Mouse (Mus musculus): ENCODE results near the gene Rxrg. TPM values are rescaled to one million over a fixed set of nuclear protein-coding genes. Genes with fewer than 3 reads are reported as not detected.

Gene Rxrg
- polyA plus RNA-seq, 1 experiment, result not detected

GRCm38 (mm10) chr1:167652336-167652735 is 54.2 kb downstream of the Rxrg start:
- no peak for TF ChIP-seq CTCF (IDR thresholded peaks at IDR 0.05; ENCODE audit: control insufficient read depth, insufficient read depth, low read length)
- no peak for TF ChIP-seq POLR2A (IDR thresholded peaks at IDR 0.05; ENCODE audit: borderline replicate concordance, control insufficient read depth, low read depth, low read length)
- Histone ChIP-seq H3K4me3 (replicated peaks; ENCODE audit: control insufficient read depth, low read depth, low read length) (no peak overlapping the region), H3K27ac (ENCODE audit: control insufficient read depth, insufficient read depth, low read depth, low read length, poor library complexity) (no peak overlapping the region), H3K4me1 (ENCODE audit: control insufficient read depth, insufficient read depth, low read length) (no peaks in the 10 kb centered on the region)
- WGBS, result 72% methylated on average over 2 of the region's 2 CpGs

- WGBS, result 78% methylated on average over 3 of the region's 3 CpGs
- TF ChIP-seq POLR2A (IDR thresholded peaks at IDR 0.05; ENCODE audit: borderline replicate concordance, control insufficient read depth, low read depth, low read length) (no peak), CTCF (IDR thresholded peaks at IDR 0.05; ENCODE audit: control insufficient read depth, insufficient read depth, low read length) (no peak)
- Histone ChIP-seq H3K4me3 (replicated peaks; ENCODE audit: control insufficient read depth, low read depth, low read length) (no peak overlapping the region), H3K4me1 (ENCODE audit: control insufficient read depth, insufficient read depth, low read length) (no peaks in the 10 kb centered on the region), H3K27ac (ENCODE audit: control insufficient read depth, insufficient read depth, low read depth, low read length, poor library complexity) (no peak overlapping the region)
Measured at GRCm38 (mm10) chr1:167659065-167659464, 60.9 kb downstream of the Rxrg start.

- no peak overlapping the region for H3K27ac ChIP-seq (ENCODE audit: control insufficient read depth, insufficient read depth, low read depth, low read length, poor library complexity)
- no peak overlapping the region for H3K4me3 ChIP-seq (replicated peaks; ENCODE audit: control insufficient read depth, low read depth, low read length)
- H3K4me1 ChIP-seq (ENCODE audit: control insufficient read depth, insufficient read depth, low read length), result no peaks in the 10 kb centered on the region
- TF ChIP-seq POLR2A (IDR thresholded peaks at IDR 0.05; ENCODE audit: borderline replicate concordance, control insufficient read depth, low read depth, low read length) (no peak), CTCF (IDR thresholded peaks at IDR 0.05; ENCODE audit: control insufficient read depth, insufficient read depth, low read length) (no peak)
- 3% methylated on average over 21 of the region's 21 CpGs for WGBS
Measured at GRCm38 (mm10) chr1:167660521-167661101, 62.4 kb downstream of the Rxrg start.

DNA sequence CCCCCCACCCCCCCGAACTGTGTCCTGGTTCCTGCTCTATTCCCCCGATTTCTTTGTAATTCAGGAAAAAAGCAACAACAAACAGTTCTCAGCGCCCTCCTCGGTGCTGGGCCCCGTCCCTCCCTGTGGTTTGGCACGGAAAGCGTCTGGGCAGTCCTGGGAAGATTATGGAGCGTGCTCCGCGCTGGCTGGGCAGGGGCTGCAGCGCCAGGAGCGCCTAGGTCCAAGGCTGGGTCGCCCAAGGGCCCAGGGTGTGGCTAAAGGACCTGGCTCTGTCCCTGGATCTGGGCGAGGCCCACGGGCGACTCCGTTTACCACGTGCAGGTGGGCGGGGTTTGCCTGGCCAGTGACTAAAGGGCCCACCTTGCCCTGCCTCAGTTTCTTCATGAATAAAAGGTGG is 62.9 kb downstream of the Rxrg start:
- Histone ChIP-seq H3K27ac (ENCODE audit: control insufficient read depth, insufficient read depth, low read depth, low read length, poor library complexity) (no peak overlapping the region), H3K4me3 (replicated peaks; ENCODE audit: control insufficient read depth, low read depth, low read length) (no peak overlapping the region), H3K4me1 (ENCODE audit: control insufficient read depth, insufficient read depth, low read length) (no peaks in the 10 kb centered on the region)
- 4% methylated on average over 19 of the region's 19 CpGs for WGBS
- TF ChIP-seq POLR2A (IDR thresholded peaks at IDR 0.05; ENCODE audit: borderline replicate concordance, control insufficient read depth, low read depth, low read length) (no peak), CTCF (IDR thresholded peaks at IDR 0.05; ENCODE audit: control insufficient read depth, insufficient read depth, low read length) (no peak)

GRCm38 (mm10) chr1:167663136-167663535 is 65.0 kb downstream of the Rxrg start:
- Histone ChIP-seq H3K27ac (ENCODE audit: control insufficient read depth, insufficient read depth, low read depth, low read length, poor library complexity) (no peak overlapping the region), H3K4me3 (replicated peaks; ENCODE audit: control insufficient read depth, low read depth, low read length) (no peak overlapping the region), H3K4me1 (ENCODE audit: control insufficient read depth, insufficient read depth, low read length) (no peaks in the 10 kb centered on the region)
- WGBS, result 77% methylated on average over 5 of the region's 5 CpGs
- no peak for TF ChIP-seq POLR2A (IDR thresholded peaks at IDR 0.05; ENCODE audit: borderline replicate concordance, control insufficient read depth, low read depth, low read length)
- no peak for TF ChIP-seq CTCF (IDR thresholded peaks at IDR 0.05; ENCODE audit: control insufficient read depth, insufficient read depth, low read length)

DNA sequence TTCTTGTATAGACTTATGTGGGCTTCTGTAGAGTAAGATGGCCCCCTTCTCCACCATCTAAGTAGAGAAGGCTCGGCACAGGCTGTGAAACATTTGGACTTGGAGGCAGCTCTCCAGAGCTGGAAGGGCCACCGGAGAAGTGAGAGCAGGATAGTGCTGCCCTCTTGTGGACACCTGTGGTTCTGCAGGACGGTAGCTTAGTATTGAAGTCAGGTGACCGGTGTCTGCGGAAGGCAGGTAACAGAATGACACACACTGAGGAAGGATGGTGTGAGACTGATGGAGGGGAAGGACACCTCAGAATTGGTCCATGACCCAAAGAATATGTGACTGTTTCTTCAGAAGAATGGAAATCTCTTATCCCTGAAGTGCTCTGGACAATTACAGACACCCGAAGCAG is 71.6 kb downstream of the Rxrg start:
- H3K4me3 ChIP-seq (replicated peaks; ENCODE audit: control insufficient read depth, low read depth, low read length), result no peak overlapping the region
- no peaks in the 10 kb centered on the region for H3K4me1 ChIP-seq (ENCODE audit: control insufficient read depth, insufficient read depth, low read length)
- H3K27ac ChIP-seq (ENCODE audit: control insufficient read depth, insufficient read depth, low read depth, low read length, poor library complexity), result no peak overlapping the region
- TF ChIP-seq POLR2A (IDR thresholded peaks at IDR 0.05; ENCODE audit: borderline replicate concordance, control insufficient read depth, low read depth, low read length) (no peak), CTCF (IDR thresholded peaks at IDR 0.05; ENCODE audit: control insufficient read depth, insufficient read depth, low read length) (peak; percentile 83)
- 37% methylated on average over 6 of the region's 6 CpGs for WGBS

- no peak overlapping the region for H3K4me3 ChIP-seq (replicated peaks; ENCODE audit: control insufficient read depth, low read depth, low read length)
- no peak overlapping the region for H3K27ac ChIP-seq (ENCODE audit: control insufficient read depth, insufficient read depth, low read depth, low read length, poor library complexity)
- TF ChIP-seq POLR2A (IDR thresholded peaks at IDR 0.05; ENCODE audit: borderline replicate concordance, control insufficient read depth, low read depth, low read length) (no peak), CTCF (IDR thresholded peaks at IDR 0.05; ENCODE audit: control insufficient read depth, insufficient read depth, low read length) (no peak)
- 21% methylated on average over 17 of the region's 17 CpGs for WGBS
- no peaks in the 10 kb centered on the region for H3K4me1 ChIP-seq (ENCODE audit: control insufficient read depth, insufficient read depth, low read length)
Measured at GRCm38 (mm10) chr1:167672433-167672987, 74.3 kb downstream of the Rxrg start.

- no peaks in the 10 kb centered on the region for H3K4me1 ChIP-seq (ENCODE audit: control insufficient read depth, insufficient read depth, low read length)
- 89% methylated on average over 6 of the region's 6 CpGs for WGBS
- TF ChIP-seq CTCF (IDR thresholded peaks at IDR 0.05; ENCODE audit: control insufficient read depth, insufficient read depth, low read length), result no peak
- no peak for TF ChIP-seq POLR2A (IDR thresholded peaks at IDR 0.05; ENCODE audit: borderline replicate concordance, control insufficient read depth, low read depth, low read length)
Measured at GRCm38 (mm10) chr1:167679061-167679460, 80.9 kb downstream of the Rxrg start.

GRCm38 (mm10) chr1:167688001-167688346 is 89.8 kb downstream of the Rxrg start:
- 5% methylated on average over 8 of the region's 8 CpGs for WGBS
- no peak overlapping the region for H3K4me3 ChIP-seq (replicated peaks; ENCODE audit: control insufficient read depth, low read depth, low read length)
- no peak overlapping the region for H3K27ac ChIP-seq (ENCODE audit: control insufficient read depth, insufficient read depth, low read depth, low read length, poor library complexity)
- no peak for TF ChIP-seq POLR2A (IDR thresholded peaks at IDR 0.05; ENCODE audit: borderline replicate concordance, control insufficient read depth, low read depth, low read length)
- H3K4me1 ChIP-seq (ENCODE audit: control insufficient read depth, insufficient read depth, low read length), result no peaks in the 10 kb centered on the region

More at GRCm38 (mm10) chr1:167679061-167679460, 80.9 kb downstream of the Rxrg start:
- H3K4me3 ChIP-seq (replicated peaks; ENCODE audit: control insufficient read depth, low read depth, low read length), result no peak overlapping the region
- H3K27ac ChIP-seq (ENCODE audit: control insufficient read depth, insufficient read depth, low read depth, low read length, poor library complexity), result no peak overlapping the region

Measured in bone marrow, adult 2 months (tissue).